Mouse (Mus musculus) spleen, postnatal 36 days (tissue): ENCODE data around the gene Pfas.
A peak's percentile ranks its signal among the peaks of the same experiment; 100 is the strongest.

Experiments used
- DNase-seq, 2 experiments: peaks; one replicate each; pipeline ENCODE4 v3.0.0; 2022; ENCODE audit warnings: low spot score in 2 of 2, mixed read lengths in 1 of 2

The Pfas gene

GRCm38 (mm10) chr11:69008182-69009121, at the start of gene Pfas:
Gene Pfas, minus strand, starts transcription at chr11:69008460.
- peak; percentile 89 to 92 for DNase-seq

DNA sequence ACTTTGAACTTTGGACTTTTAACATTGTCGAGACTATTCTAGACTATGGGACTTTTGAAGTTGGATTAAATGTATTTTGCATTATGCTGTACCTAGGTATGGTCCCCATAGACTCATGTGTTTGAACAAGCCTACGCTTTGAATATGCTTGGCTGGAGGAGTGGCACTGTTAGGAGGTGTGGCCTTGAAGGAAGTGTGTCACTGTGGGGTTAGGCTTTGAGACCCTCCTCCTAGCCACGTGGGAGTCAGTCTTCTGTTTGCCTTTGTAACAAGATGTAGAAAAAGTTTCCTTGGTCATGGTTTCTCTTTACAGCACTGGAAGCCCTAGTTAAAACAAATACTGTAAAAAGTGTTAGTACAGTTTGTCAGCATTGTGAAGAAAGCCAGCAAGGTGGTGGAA, 45.6 kb upstream of the Pfas start:
- DNase-seq, result no peak

GRCm38 (mm10) chr11:69052824-69053421, 44.7 kb upstream of the Pfas start:
- no peak for DNase-seq

GRCm38 (mm10) chr11:69051771-69052170, 43.5 kb upstream of the Pfas start:
- no peak for DNase-seq

DNA sequence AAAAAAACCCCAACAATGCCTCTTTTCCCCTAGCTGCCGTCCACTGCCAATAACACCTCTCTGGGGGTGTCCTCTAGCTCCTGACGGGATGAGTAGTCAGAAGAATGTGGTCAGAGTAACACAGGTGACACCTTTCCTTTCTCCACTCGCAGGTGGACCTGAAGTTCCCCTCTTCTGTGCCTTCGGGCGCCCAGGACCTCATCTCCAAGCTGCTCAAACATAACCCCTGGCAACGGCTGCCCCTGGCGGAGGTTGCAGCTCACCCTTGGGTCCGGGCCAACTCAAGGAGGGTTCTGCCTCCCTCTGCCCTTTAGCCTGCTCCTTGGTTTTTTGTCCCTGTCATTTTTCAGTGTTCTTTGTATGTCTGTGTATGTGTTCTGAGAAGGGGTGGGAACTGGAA, 42.5 kb upstream of the Pfas start:
- no peak for DNase-seq

DNA sequence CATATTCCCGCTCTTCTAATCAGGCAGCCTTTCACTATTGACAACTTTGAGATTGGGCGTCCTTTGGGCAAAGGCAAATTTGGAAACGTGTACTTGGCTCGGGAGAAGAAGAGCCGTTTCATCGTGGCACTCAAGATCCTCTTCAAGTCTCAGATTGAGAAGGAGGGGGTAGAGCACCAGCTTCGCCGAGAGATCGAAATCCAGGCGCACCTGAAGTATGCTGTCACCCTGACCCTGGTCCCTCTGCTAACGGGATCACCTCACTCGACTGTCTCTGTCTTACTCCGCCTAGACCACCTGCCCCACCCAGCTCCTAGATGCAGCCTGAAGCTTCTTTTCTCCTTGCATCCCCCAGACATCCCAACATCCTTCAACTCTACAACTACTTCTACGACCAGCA, 39.9 kb upstream of the Pfas start:
- DNase-seq, result no peak

GRCm38 (mm10) chr11:69047592-69047991, 39.3 kb upstream of the Pfas start:
- DNase-seq, result no peak

GRCm38 (mm10) chr11:69046395-69046774, 38.1 kb upstream of the Pfas start:
- no peak for DNase-seq

GRCm38 (mm10) chr11:69045531-69046394, 37.5 kb upstream of the Pfas start, which contains the start of gene Aurkb:
Gene Aurkb, plus strand, starts transcription at chr11:69045647.
- peak; percentile 81 to 87 for DNase-seq

DNA sequence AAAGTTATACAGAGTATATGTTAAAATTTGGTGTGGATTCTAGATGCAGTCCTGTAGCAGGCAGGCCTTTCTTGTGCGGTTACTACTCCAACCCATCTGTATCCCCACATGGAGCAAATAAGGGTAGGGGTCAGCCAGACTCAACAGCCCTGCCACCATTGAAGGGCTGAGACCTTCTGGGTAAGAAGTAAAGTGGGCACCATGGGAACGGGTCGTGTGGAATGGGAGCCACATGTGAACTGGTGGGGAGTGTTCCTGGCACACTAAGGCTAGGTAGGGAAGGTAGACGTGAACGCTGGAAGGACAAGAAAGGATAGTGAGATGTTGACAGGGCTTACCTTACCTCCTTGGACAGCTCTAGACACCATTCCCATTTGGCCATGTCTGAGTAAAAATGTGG, 29.9 kb upstream of the Pfas start:
- DNase-seq, result no peak

GRCm38 (mm10) chr11:69037231-69038061, 29.2 kb upstream of the Pfas start:
- peak; percentile 81 to 87 for DNase-seq

DNA sequence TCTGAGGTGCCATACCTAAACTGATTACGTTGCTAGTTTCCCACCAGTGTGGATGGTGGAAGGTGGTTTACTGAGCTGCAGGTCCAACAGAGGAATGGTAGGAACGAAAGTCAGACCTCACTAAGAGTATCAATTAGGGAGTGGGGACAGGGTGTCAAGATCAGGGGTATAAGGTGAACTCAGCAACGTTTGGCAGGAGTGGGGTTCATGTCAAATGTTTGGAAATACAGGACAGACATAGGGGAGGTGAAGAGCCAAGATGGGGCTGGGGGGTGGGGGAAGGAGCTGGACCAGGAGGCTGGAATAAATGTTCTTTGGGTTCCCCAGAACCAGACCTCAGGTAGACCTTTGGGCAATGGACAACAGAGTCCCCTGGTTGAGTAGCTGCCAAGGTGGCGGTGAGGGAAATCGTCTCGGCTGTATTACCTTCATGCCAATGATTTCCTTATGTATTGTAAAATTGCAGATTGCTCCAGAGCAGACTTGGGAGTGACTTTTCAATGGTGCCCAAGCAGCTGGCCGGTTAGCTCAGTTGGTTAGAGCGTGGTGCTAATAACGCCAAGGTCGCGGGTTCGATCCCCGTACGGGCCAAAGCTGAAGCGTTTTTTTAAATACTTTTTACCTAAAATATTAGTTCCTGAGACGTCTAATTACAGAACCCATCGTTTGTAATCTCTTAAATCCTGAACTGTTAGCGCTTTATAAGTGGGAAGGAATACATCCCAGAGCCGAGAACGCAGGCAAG, 28.4 kb upstream of the Pfas start:
- DNase-seq, result peak; percentile 82 to 87

- DNase-seq, result peak; percentile 85 to 86
Measured at GRCm38 (mm10) chr11:69035849-69036248, 27.6 kb upstream of the Pfas start.

DNA sequence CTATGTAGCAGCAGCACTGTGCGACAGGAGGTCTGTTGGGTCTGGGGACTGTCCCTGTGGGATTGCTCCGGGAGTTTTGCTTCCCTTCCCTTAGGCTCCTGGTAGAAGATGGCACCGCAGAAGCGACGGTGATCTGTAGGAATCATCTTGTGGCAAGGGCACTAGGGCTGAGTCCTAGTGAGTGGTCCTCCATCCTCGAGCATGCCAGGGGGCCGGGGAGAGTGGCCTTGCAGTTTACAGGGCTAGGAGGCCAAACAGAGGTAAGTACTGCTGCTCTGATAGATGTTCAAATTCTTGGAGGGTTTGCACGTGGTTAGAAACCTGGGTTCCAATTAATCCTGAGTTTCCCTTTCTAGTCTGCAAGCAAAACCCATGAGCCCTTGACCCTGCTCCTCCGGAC, 27.2 kb upstream of the Pfas start:
- DNase-seq, result no peak

- no peak for DNase-seq
Measured at GRCm38 (mm10) chr11:69034585-69034984, 26.3 kb upstream of the Pfas start.

DNA sequence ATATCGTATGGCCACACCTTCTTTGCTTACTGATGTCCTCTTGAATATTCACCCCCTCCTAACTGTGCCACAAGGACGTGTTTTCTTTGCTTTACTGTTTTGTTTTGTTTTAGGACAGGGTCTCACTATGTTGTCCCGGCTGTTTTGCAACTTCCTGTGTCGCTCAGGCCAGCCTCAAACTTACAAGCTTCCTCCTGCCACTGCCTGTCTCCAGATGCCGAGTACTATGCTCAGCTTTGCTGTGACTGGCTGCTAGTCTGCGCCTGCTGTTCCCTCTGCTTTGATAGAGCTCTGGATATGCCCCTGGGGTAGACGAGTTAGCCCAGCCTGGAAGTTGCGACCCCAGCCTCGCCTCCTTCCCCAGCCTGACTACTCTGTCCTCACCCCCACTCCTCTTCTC, 25.3 kb upstream of the Pfas start:
- no peak for DNase-seq

DNA sequence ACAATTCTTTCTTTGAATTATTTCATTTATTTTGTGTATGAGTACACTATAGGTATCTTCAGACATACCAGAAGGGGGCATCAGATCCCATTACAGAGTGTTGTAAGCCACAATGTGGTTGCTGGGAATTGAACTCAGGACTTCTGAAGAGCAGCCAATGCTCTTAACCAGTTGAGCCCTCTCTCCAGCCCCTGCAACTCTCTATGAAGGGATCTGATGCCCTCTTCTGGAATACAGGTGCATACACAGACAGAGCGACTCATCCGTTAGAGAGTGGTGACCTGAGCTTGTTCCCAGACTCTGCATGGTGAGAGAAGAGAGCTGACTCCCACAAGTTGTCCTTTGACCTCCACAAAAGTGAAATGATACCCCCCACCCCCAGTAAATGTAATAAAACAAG, 20.5 kb upstream of the Pfas start:
- no peak for DNase-seq

GRCm38 (mm10) chr11:69026562-69026961, 18.3 kb upstream of the Pfas start:
- DNase-seq, result no peak

GRCm38 (mm10) chr11:69020691-69021090, 12.4 kb upstream of the Pfas start:
- DNase-seq, result peak in 1 of 2 experiments; percentile 0

- no peak for DNase-seq
Measured at GRCm38 (mm10) chr11:69016755-69017154, 8.5 kb upstream of the Pfas start.
